Mouse (Mus musculus) lung, postnatal 0 days (tissue): ENCODE data around the gene Omt2a.

Experiments used
- CTCF ChIP-seq: IDR thresholded peaks from 2 replicates; pipeline ENCODE4 v1.5.1; 2016; ENCODE audit warnings: antibody characterized with exemption, mild to moderate bottlenecking
- EP300 ChIP-seq: IDR thresholded peaks from 2 replicates; pipeline ENCODE4 v1.6.1; 2016; ENCODE audit warnings: antibody characterized with exemption, mild to moderate bottlenecking, control low read depth

DNA sequence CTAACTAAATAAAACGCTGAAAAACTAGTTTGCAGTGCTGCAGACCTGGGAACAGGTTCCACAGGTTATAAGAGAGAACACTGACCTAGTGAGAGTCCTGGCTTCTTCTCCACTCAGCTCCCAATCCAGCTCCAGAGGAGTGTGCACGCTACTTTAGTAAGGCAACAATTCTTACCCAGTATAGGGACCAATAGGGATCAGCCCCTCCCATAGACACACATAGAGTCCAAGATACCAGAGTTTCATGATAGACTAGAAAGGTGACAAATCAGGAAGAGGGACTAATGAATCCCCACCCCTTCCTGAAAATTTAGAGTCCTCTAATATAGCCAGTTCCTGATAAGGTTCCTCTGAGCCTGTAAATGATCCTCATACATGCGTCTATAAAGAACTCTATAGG, 32.4 kb upstream of the Omt2a start:
- TF ChIP-seq CTCF (no peak), EP300 (no peak)
